Mouse (Mus musculus) skeletal muscle tissue, adult 2 months (tissue): Measurements from ENCODE around the gene Gpc6.

Experiments
- DNase-seq: peaks from one replicate; pipeline ENCODE4 v3.0.0-alpha.2; 2012; ENCODE audit warnings: low read depth, low spot score

The Gpc6 gene

DNA sequence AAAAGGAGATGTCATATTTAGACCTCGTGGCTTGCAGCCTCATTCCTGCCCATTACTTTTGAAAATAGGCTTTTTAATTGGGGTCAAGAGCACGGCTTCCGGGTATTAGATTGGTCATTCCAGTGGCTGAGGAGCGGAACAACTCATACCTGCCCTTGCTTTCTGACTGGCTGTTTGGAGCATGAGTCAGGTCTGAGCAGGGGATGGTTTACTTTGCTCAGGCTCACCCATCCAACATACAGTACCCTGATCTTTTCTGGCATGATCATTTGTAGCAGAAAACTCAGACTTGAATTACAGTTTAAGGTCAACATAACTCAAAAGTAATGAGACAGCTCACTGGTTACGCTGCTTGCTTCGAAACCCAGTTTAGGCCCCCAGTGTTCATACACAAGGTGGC, 1068.7 kb downstream of the Gpc6 start:
- DNase-seq: no peak

GRCm38 (mm10) chr14:118004434-118004833, 1079.3 kb downstream of the Gpc6 start:
- DNase-seq: no peak

GRCm38 (mm10) chr14:118005697-118006096, 1080.6 kb downstream of the Gpc6 start:
- DNase-seq: peak; percentile 25

DNA sequence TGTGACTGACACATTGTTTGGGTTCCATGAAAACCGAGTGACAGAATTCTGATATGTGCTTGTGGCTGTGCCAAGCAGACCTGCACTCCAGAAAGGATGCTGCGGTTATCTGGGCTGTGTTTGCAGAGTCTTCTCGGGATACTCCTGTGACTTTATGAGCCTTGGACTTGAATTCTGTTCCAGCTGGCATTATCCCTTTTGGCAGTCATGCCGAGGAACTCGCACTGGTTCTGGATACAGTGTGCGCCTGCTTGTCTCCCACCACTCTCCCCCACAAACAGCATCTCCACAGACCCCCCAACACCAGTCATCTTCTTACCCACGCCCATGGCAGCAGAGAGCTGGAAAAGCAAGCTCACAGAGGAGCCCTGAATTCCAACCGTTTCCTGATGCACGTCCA, 1084.4 kb downstream of the Gpc6 start:
- no peak for DNase-seq

DNA sequence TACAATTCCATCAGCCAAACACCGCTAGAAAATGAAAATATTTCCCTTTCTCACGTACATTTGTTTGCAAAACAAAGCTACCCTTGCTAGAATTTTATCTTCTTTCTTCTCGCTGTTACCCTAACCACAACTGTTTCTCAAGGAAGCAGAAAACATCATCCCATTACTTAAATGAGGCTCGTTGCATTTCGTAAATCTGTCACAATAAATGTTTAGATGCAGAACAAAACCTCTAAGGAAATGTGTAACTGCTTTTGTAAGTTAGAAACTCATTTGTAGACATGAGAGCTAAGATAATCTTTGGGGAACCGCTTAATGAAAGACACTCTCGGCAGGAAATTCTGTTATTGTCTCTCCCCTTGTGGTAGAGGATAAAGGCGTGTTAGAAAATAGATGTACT, 1088.1 kb downstream of the Gpc6 start:
- DNase-seq: no peak

DNA sequence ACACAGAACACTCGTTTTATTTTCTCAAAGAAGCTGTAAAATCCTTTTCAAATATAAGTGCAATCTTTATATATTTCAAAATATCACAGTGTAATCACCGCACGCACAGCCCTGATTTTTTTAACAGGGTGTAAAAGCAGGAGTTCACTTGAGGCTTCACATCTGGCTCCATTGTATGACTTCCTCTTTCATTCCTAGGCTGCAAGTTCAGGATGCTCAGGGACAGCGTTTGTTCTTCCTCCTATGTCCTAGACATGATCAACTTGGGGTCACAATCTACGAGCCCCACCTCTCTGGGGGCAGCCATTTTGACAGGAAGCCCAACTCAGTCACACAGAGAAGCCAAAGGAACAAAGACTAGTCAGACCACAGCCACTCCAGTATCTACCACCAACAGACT, 1094.2 kb downstream of the Gpc6 start:
- DNase-seq: no peak

- no peak for DNase-seq
Observed at GRCm38 (mm10) chr14:118021867-118022543, 1096.9 kb downstream of the Gpc6 start.
